Mouse (Mus musculus): ENCODE measurements at regions not wholly inside any gene's neighbourhood (a gene's known extent, or its start where the extent isn't known, plus 50 kb on each side); places are given as distances from the start of the nearest gene placed in this dataset.
A peak's percentile ranks its signal among the peaks of the same experiment; 100 is the strongest.

DNA sequence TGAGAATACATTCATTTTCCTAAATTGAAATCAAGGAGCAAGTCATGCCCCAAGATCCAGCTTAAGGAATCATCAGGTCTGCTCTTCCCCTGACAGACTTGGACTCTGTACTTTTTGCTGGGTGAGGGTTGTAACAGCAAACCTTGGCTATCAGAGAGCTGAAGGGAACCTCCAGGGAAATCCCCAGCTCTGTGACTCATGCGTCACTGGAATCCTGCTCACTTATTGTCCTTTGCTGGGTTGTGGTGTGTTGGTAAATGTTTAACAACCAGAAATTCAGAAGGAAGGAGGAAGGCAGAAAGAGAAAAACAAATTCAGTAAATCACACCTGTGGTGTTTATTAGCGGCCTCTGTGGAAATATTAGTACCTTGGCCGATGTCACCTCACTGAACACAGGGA is 184.8 kb downstream of the Rnd3 start:
- Histone ChIP-seq H3K4me3 (ENCODE audit: low read length) (no peak overlapping the region), H3K36me3 (ENCODE audit: control insufficient read depth, insufficient read depth, low read length) (no peaks in the 10 kb centered on the region), H3K9me3 (ENCODE audit: control insufficient read depth, low read length) (no peaks in the 10 kb centered on the region), H3K4me1 (ENCODE audit: control insufficient read depth, insufficient read depth, low read length) (no peaks in the 10 kb centered on the region), H3K9ac (ENCODE audit: low read depth, low read length) (no peak overlapping the region), H3K27me3 (replicated peaks; ENCODE audit: control insufficient read depth, insufficient read depth, low read length) (no peaks in the 10 kb centered on the region), H3K4me2 (ENCODE audit: low read depth, low read length) (no peak overlapping the region), H3K27ac (ENCODE audit: low read length) (0 out of 2 replicates have a peak overlapping the region, but pooled peaks have one; percentile 26)
- 60% methylated on average over 3 of the region's 3 CpGs for WGBS
- peak; percentile 97 for ATAC-seq

GRCm38 (mm10) chr2:50961049-50961448 is 187.9 kb downstream of the Rnd3 start:
- H3K4me2 ChIP-seq (ENCODE audit: low read depth, low read length) = no peak overlapping the region
- H3K36me3 ChIP-seq (ENCODE audit: control insufficient read depth, insufficient read depth, low read length) = no peaks in the 10 kb centered on the region
- ATAC-seq = no peak
- H3K27ac ChIP-seq (ENCODE audit: low read length) = no peak overlapping the region
- no peaks in the 10 kb centered on the region for H3K27me3 ChIP-seq (replicated peaks; ENCODE audit: control insufficient read depth, insufficient read depth, low read length)
- H3K9ac ChIP-seq (ENCODE audit: low read depth, low read length) = no peak overlapping the region
- WGBS = 41% methylated on average over 4 of the region's 4 CpGs
- H3K4me1 ChIP-seq (ENCODE audit: control insufficient read depth, insufficient read depth, low read length) = no peaks in the 10 kb centered on the region
- no peak overlapping the region for H3K4me3 ChIP-seq (ENCODE audit: low read length)
- no peaks in the 10 kb centered on the region for H3K9me3 ChIP-seq (ENCODE audit: control insufficient read depth, low read length)

DNA sequence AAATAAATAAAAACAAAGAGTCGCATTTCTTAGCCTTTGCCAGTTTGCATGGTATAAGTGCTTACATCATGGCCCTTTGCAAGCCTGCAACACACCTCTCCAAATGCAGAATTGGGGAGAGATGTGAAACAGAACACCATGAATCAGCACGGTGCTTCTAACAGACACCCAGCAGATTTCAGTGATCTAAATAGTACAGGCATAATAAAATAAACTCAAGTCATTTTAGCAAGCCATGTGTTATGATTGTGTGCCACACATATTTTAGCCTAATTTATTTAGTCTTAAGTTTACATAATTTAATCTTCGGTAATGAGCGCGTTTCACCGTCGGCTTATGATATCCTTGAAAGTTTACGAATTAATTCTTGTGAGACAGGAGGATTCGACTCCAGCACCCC is 189.6 kb downstream of the Rnd3 start:
- Histone ChIP-seq H3K27me3 (replicated peaks; ENCODE audit: control insufficient read depth, insufficient read depth, low read length) (no peaks in the 10 kb centered on the region), H3K9ac (ENCODE audit: low read depth, low read length) (no peak overlapping the region), H3K4me1 (ENCODE audit: control insufficient read depth, insufficient read depth, low read length) (no peaks in the 10 kb centered on the region), H3K4me3 (ENCODE audit: low read length) (no peak overlapping the region), H3K9me3 (ENCODE audit: control insufficient read depth, low read length) (no peaks in the 10 kb centered on the region), H3K27ac (ENCODE audit: low read length) (no peak overlapping the region), H3K36me3 (ENCODE audit: control insufficient read depth, insufficient read depth, low read length) (no peaks in the 10 kb centered on the region), H3K4me2 (ENCODE audit: low read depth, low read length) (no peak overlapping the region)
- WGBS = 69% methylated on average over 9 of the region's 9 CpGs
- ATAC-seq = no peak

DNA sequence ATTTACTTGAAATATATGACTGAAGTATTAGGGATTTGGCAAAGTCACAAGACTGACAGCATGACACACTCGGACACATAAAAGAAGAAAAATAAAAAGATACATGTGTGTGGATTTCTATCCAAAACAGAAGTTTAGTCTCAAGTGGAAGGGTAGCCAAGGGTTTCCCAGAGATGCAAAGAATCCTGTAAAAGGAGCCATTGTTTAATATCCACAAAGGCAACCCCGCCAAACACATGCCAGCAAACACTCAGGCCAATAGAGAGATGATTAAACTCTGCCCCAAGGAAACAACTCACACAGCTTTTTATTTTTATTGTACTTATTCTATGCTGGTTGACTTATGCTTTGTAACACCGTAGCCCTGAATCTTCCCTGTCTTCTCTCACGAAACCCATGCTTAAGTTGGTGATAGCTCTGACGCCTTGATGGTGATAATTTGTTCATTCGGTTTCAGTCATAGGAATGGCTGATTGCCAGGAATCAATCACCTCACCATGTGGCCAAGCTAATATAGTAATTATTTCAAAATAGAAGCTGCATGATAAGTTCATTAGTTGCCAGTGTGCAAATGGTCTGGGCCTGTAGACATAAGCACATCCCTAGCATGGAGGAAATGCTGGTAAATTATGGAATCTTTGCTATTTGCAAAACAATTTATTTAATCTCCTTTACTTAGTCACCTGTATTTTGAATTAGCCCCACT is 194.4 kb downstream of the Rnd3 start:
- H3K4me1 ChIP-seq (ENCODE audit: control insufficient read depth, insufficient read depth, low read length) = no peaks in the 10 kb centered on the region
- no peak overlapping the region for H3K4me3 ChIP-seq (ENCODE audit: low read length)
- H3K4me2 ChIP-seq (ENCODE audit: low read depth, low read length) = no peak overlapping the region
- no peaks in the 10 kb centered on the region for H3K9me3 ChIP-seq (ENCODE audit: control insufficient read depth, low read length)
- 71% methylated on average over 6 of the region's 6 CpGs for WGBS
- no peak overlapping the region for H3K27ac ChIP-seq (ENCODE audit: low read length)
- no peaks in the 10 kb centered on the region for H3K27me3 ChIP-seq (replicated peaks; ENCODE audit: control insufficient read depth, insufficient read depth, low read length)
- H3K9ac ChIP-seq (ENCODE audit: low read depth, low read length) = no peak overlapping the region
- H3K36me3 ChIP-seq (ENCODE audit: control insufficient read depth, insufficient read depth, low read length) = no peaks in the 10 kb centered on the region
- no peak for ATAC-seq

- no peaks in the 10 kb centered on the region for H3K36me3 ChIP-seq (ENCODE audit: control insufficient read depth, insufficient read depth, low read length)
- H3K4me1 ChIP-seq (ENCODE audit: control insufficient read depth, insufficient read depth, low read length) = no peaks in the 10 kb centered on the region
- no peaks in the 10 kb centered on the region for H3K9me3 ChIP-seq (ENCODE audit: control insufficient read depth, low read length)
- ATAC-seq = peak; percentile 97
- WGBS = 57% methylated on average over 3 of the region's 3 CpGs
- H3K9ac ChIP-seq (ENCODE audit: low read depth, low read length) = no peak overlapping the region
- H3K4me2 ChIP-seq (ENCODE audit: low read depth, low read length) = no peak overlapping the region
- H3K4me3 ChIP-seq (ENCODE audit: low read length) = no peak overlapping the region
- no peak overlapping the region for H3K27ac ChIP-seq (ENCODE audit: low read length)
- no peaks in the 10 kb centered on the region for H3K27me3 ChIP-seq (replicated peaks; ENCODE audit: control insufficient read depth, insufficient read depth, low read length)
Observed at GRCm38 (mm10) chr2:50951027-50951426, 197.9 kb downstream of the Rnd3 start.

DNA sequence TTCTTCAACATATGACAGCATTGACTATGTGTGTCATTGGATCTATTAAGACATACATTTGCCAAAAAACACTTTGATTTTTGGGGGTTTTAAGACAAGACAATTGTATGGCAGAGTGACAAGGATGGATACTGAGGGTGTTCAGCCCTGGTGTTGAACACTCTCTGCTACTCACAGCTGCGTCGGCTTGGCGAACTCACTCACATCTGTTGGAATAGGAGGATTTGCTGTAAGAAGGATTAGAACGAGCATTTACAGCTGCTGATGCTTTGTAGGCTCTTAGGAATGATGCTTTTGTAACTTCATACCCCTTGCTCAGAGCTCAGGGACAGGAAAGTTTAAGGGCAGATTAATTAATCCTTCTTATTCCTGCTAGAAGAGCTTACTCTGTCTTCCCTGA is 199.2 kb downstream of the Rnd3 start:
- ATAC-seq = no peak
- Histone ChIP-seq H3K4me1 (ENCODE audit: control insufficient read depth, insufficient read depth, low read length) (no peaks in the 10 kb centered on the region), H3K36me3 (ENCODE audit: control insufficient read depth, insufficient read depth, low read length) (no peaks in the 10 kb centered on the region), H3K9ac (ENCODE audit: low read depth, low read length) (no peak overlapping the region), H3K27ac (ENCODE audit: low read length) (no peak overlapping the region), H3K27me3 (replicated peaks; ENCODE audit: control insufficient read depth, insufficient read depth, low read length) (no peaks in the 10 kb centered on the region), H3K4me3 (ENCODE audit: low read length) (no peak overlapping the region), H3K9me3 (ENCODE audit: control insufficient read depth, low read length) (no peaks in the 10 kb centered on the region), H3K4me2 (ENCODE audit: low read depth, low read length) (no peak overlapping the region)
- 76% methylated on average over 4 of the region's 4 CpGs for WGBS

DNA sequence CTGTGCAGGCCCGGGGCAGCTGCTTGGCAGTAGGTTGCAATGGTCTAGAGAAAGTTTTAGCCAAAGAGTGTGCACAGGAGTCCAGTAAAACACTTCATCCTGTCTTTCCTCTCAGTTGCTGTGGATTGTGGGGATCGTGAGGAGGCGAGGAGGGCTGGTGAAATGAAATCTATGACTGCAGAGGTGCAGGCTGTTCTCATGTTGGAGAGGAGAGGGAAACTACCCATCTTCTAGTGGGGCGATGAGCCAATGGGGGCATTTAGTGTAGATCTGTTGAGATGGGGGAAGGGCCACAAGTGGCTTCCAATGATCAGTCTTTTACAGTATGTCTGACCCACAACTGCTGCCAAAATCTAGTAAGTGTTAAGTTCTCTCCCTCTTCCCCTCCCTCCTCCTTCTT is 203.4 kb downstream of the Rnd3 start:
- Histone ChIP-seq H3K9ac (ENCODE audit: low read depth, low read length) (no peak overlapping the region), H3K4me1 (ENCODE audit: control insufficient read depth, insufficient read depth, low read length) (no peaks in the 10 kb centered on the region), H3K27ac (ENCODE audit: low read length) (no peak overlapping the region), H3K36me3 (ENCODE audit: control insufficient read depth, insufficient read depth, low read length) (no peaks in the 10 kb centered on the region), H3K27me3 (replicated peaks; ENCODE audit: control insufficient read depth, insufficient read depth, low read length) (no peaks in the 10 kb centered on the region), H3K4me2 (ENCODE audit: low read depth, low read length) (no peak overlapping the region), H3K4me3 (ENCODE audit: low read length) (no peak overlapping the region), H3K9me3 (ENCODE audit: control insufficient read depth, low read length) (no peaks in the 10 kb centered on the region)
- 87% methylated on average over 4 of the region's 4 CpGs for WGBS
- no peak for ATAC-seq

GRCm38 (mm10) chr2:50943180-50943579 is 205.7 kb downstream of the Rnd3 start:
- 73% methylated on average over 15 of the region's 15 CpGs for WGBS
- Histone ChIP-seq H3K4me3 (ENCODE audit: low read length) (no peak overlapping the region), H3K27ac (ENCODE audit: low read length) (no peak overlapping the region), H3K4me2 (ENCODE audit: low read depth, low read length) (no peak overlapping the region), H3K9me3 (ENCODE audit: control insufficient read depth, low read length) (no peaks in the 10 kb centered on the region), H3K4me1 (ENCODE audit: control insufficient read depth, insufficient read depth, low read length) (no peaks in the 10 kb centered on the region), H3K36me3 (ENCODE audit: control insufficient read depth, insufficient read depth, low read length) (no peaks in the 10 kb centered on the region), H3K27me3 (replicated peaks; ENCODE audit: control insufficient read depth, insufficient read depth, low read length) (no peaks in the 10 kb centered on the region), H3K9ac (ENCODE audit: low read depth, low read length) (no peak overlapping the region)
- ATAC-seq = no peak

DNA sequence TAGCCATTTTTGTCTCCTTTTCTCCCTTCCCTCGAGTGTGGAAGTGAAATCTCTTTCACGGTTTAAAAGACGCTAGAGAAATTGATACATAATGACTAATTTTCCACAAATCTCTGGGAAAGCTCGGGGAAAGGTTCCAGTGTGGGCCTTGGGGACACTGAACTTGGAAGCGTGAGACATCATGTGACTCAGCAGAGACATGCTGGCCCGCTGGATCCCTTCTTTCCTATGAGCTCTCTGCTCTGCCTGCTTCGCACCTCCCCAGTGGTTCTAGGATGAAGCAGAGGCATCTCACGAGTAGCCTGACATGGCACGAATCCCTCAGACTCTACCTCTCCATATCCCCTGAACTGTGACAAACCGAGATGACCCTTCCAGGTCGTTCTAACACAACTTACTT is 206.2 kb downstream of the Rnd3 start:
- H3K9ac ChIP-seq (ENCODE audit: low read depth, low read length) = no peak overlapping the region
- no peaks in the 10 kb centered on the region for H3K9me3 ChIP-seq (ENCODE audit: control insufficient read depth, low read length)
- no peaks in the 10 kb centered on the region for H3K4me1 ChIP-seq (ENCODE audit: control insufficient read depth, insufficient read depth, low read length)
- H3K27ac ChIP-seq (ENCODE audit: low read length) = no peak overlapping the region
- H3K27me3 ChIP-seq (replicated peaks; ENCODE audit: control insufficient read depth, insufficient read depth, low read length) = no peaks in the 10 kb centered on the region
- no peaks in the 10 kb centered on the region for H3K36me3 ChIP-seq (ENCODE audit: control insufficient read depth, insufficient read depth, low read length)
- ATAC-seq = no peak
- no peak overlapping the region for H3K4me2 ChIP-seq (ENCODE audit: low read depth, low read length)
- H3K4me3 ChIP-seq (ENCODE audit: low read length) = no peak overlapping the region
- WGBS = 86% methylated on average over 11 of the region's 11 CpGs

GRCm38 (mm10) chr2:50932936-50933335 is 216.0 kb downstream of the Rnd3 start:
- Histone ChIP-seq H3K4me3 (ENCODE audit: low read length) (no peak overlapping the region), H3K27ac (ENCODE audit: low read length) (no peak overlapping the region), H3K27me3 (replicated peaks; ENCODE audit: control insufficient read depth, insufficient read depth, low read length) (no peaks in the 10 kb centered on the region), H3K36me3 (ENCODE audit: control insufficient read depth, insufficient read depth, low read length) (no peaks in the 10 kb centered on the region), H3K9me3 (ENCODE audit: control insufficient read depth, low read length) (no peaks in the 10 kb centered on the region), H3K9ac (ENCODE audit: low read depth, low read length) (no peak overlapping the region), H3K4me2 (ENCODE audit: low read depth, low read length) (no peak overlapping the region), H3K4me1 (ENCODE audit: control insufficient read depth, insufficient read depth, low read length) (no peaks in the 10 kb centered on the region)
- ATAC-seq = no peak
- 45% methylated on average over 7 of the region's 7 CpGs for WGBS
